Mouse (Mus musculus): ENCODE data around the gene Golga2.

GRCm38 (mm10) chr2:32341634-32341939 lies 54.4 kb downstream of the Golga2 start:
- no peak for TF ChIP-seq CTCF (IDR thresholded peaks at IDR 0.05; ENCODE audit: borderline replicate concordance, insufficient read depth, low read depth, low read length)
- TF ChIP-seq POLR2A (IDR thresholded peaks at IDR 0.05; ENCODE audit: borderline replicate concordance, insufficient read depth, low read length) = no peak
